Mouse (Mus musculus) layer of hippocampus, postnatal 25 days (tissue): Measurements from ENCODE around the gene Sh3gl2. TPM values are rescaled to one million over a fixed set of nuclear protein-coding genes. Genes with fewer than 3 reads are reported as not detected.

Experiments
- DNase-seq, 2 experiments: peaks; one replicate each; pipeline ENCODE4 v3.0.0; 2022; ENCODE audit warnings: mixed read lengths in 2 of 2, low spot score in 1 of 2; ENCODE audit errors: extremely low spot score in 1 of 2
- total RNA-seq, 2 experiments: library from RNA; stranded (reverse); gene quantifications; 2 replicates each; pipeline ENCODE4 v1.2.3; 2021

The Sh3gl2 gene
- total RNA-seq, result 100 to 1,000 TPM; 282 to 299 TPM

- DNase-seq, result peak; percentile 76 to 79
These were observed at the start of gene Sh3gl2 for GRCm38 (mm10) chr4:85205071-85205635. Sh3gl2 (plus strand) TSS chr4:85205126.

GRCm38 (mm10) chr4:85161156-85161555, 43.8 kb upstream of the Sh3gl2 start:
- no peak for DNase-seq

- DNase-seq, result peak; percentile 14 to 55
These were observed 42.2 kb upstream of the Sh3gl2 start for GRCm38 (mm10) chr4:85162468-85163312.

- DNase-seq, result no peak
These were observed 41.7 kb upstream of the Sh3gl2 start for GRCm38 (mm10) chr4:85163313-85163615.

- DNase-seq, result no peak
These were observed 36.9 kb upstream of the Sh3gl2 start for GRCm38 (mm10) chr4:85168001-85168400.

GRCm38 (mm10) chr4:85175466-85175865, 29.5 kb upstream of the Sh3gl2 start:
- DNase-seq, result no peak

GRCm38 (mm10) chr4:85178394-85179051, 26.4 kb upstream of the Sh3gl2 start:
- DNase-seq, result no peak

- no peak for DNase-seq
These were observed 18.9 kb upstream of the Sh3gl2 start for GRCm38 (mm10) chr4:85186011-85186410.

GRCm38 (mm10) chr4:85196201-85196600, 8.7 kb upstream of the Sh3gl2 start:
- DNase-seq, result peak in 1 of 2 experiments; percentile 53

GRCm38 (mm10) chr4:85198431-85198830, 6.5 kb upstream of the Sh3gl2 start:
- DNase-seq, result no peak

- no peak for DNase-seq
These were observed 2.3 kb upstream of the Sh3gl2 start for GRCm38 (mm10) chr4:85202582-85202981.

GRCm38 (mm10) chr4:85205636-85206211, 798 bp downstream of the Sh3gl2 start:
- DNase-seq, result peak in 1 of 2 experiments; percentile 41

- no peak for DNase-seq
These were observed 1.9 kb downstream of the Sh3gl2 start for GRCm38 (mm10) chr4:85206675-85207400.

GRCm38 (mm10) chr4:85207515-85207914, 2.6 kb downstream of the Sh3gl2 start:
- DNase-seq, result no peak

GRCm38 (mm10) chr4:85208531-85208930, 3.6 kb downstream of the Sh3gl2 start:
- DNase-seq, result no peak

GRCm38 (mm10) chr4:85210953-85211352, 6.0 kb downstream of the Sh3gl2 start:
- no peak for DNase-seq

GRCm38 (mm10) chr4:85217003-85217402, 12.1 kb downstream of the Sh3gl2 start:
- DNase-seq, result no peak

- no peak for DNase-seq
These were observed 17.8 kb downstream of the Sh3gl2 start for GRCm38 (mm10) chr4:85222716-85223115.

- no peak for DNase-seq
These were observed 21.8 kb downstream of the Sh3gl2 start for GRCm38 (mm10) chr4:85226731-85227130.
